Mouse (Mus musculus) stomach, postnatal 0 days (tissue): Measurements from ENCODE around the gene D930048N14Rik. TPM values are rescaled to one million over a fixed set of nuclear protein-coding genes. Genes with fewer than 3 reads are reported as not detected.

Experiments
- ATAC-seq: fragments of 200-750 bp; cut with Nextera tagmentation; 2 replicates; pipeline ENCODE4 v1.8.0; 2017; ENCODE audit not compliant: low FRiP score, low TSS enrichment
- DNase-seq: peaks from one replicate; pipeline ENCODE4 v3.0.0-alpha.2; 2016; ENCODE audit warnings: low spot score
- H3K27ac ChIP-seq: fragments of 300-500 bp; sonication (generic); replicated peaks from 2 replicates; pipeline ENCODE4 v1.5.1; 2014; ENCODE audit warnings: mild to moderate bottlenecking, control low read depth
- H3K27me3 ChIP-seq: fragments of 300-500 bp; sonication (generic); 2 replicates; pipeline ENCODE4 v1.6.1; 2014; ENCODE audit warnings: low read length; ENCODE audit not compliant: control insufficient read depth, insufficient read depth
- H3K36me3 ChIP-seq: fragments of 300-500 bp; sonication (generic); 2 replicates; pipeline ENCODE4 v1.6.1; 2014; ENCODE audit warnings: low read length, mixed read lengths; ENCODE audit not compliant: control insufficient read depth, insufficient read depth
- H3K4me1 ChIP-seq: fragments of 300-500 bp; sonication (generic); replicated peaks from 2 replicates; pipeline ENCODE4 v1.6.1; 2014; ENCODE audit warnings: antibody characterized with exemption; ENCODE audit not compliant: control insufficient read depth, insufficient read depth
- H3K4me2 ChIP-seq: fragments of 300-500 bp; sonication (generic); replicated peaks from 2 replicates; pipeline ENCODE4 v1.6.1; 2014; ENCODE audit warnings: low read depth, mild to moderate bottlenecking, control low read depth, moderate library complexity
- H3K4me3 ChIP-seq: fragments of 300-500 bp; sonication (generic); 2 replicates; pipeline ENCODE4 v1.5.1; 2014; ENCODE audit warnings: low read depth, low read length, control low read depth
- H3K9ac ChIP-seq: fragments of 300-500 bp; sonication (generic); 2 replicates; pipeline ENCODE4 v1.6.1; 2014; ENCODE audit warnings: mild to moderate bottlenecking, low read length, control low read depth, mixed read lengths
- H3K9me3 ChIP-seq: fragments of 300-500 bp; sonication (generic); 2 replicates; pipeline ENCODE4 v1.6.1; 2016; ENCODE audit warnings: low read length; ENCODE audit not compliant: control insufficient read depth
- CTCF ChIP-seq: IDR thresholded peaks from 2 replicates; pipeline ENCODE4 v1.5.1; 2016; ENCODE audit warnings: antibody characterized with exemption, low read depth, mild to moderate bottlenecking, moderate library complexity
- EP300 ChIP-seq: optimal IDR thresholded peaks from 2 replicates; pipeline ENCODE3; 2016; ENCODE audit warnings: antibody characterized with exemption
- WGBS: fragments of 180-500 bp; shearing (Covaris S2); extraction: QIAGEN DNeasy Blood & Tissue Kit; methylation state at CpG from one replicate; pipeline ENCODE4 v1.1.7; 2014; 5-methylcytosine and 5-hydroxymethylcytosine counted together
- polyA plus RNA-seq: library from polyadenylated mRNA; unstranded; fragments of >200 nt; fragmentation: Nextera tagmentation; extraction: Ambion mirVana; gene quantifications from 2 replicates; pipeline ENCODE4 v1.2.1, GENCODE M21; 2015

Gene D930048N14Rik
- polyA plus RNA-seq, 1 experiment from 2014 or later = 2.0 TPM

DNA sequence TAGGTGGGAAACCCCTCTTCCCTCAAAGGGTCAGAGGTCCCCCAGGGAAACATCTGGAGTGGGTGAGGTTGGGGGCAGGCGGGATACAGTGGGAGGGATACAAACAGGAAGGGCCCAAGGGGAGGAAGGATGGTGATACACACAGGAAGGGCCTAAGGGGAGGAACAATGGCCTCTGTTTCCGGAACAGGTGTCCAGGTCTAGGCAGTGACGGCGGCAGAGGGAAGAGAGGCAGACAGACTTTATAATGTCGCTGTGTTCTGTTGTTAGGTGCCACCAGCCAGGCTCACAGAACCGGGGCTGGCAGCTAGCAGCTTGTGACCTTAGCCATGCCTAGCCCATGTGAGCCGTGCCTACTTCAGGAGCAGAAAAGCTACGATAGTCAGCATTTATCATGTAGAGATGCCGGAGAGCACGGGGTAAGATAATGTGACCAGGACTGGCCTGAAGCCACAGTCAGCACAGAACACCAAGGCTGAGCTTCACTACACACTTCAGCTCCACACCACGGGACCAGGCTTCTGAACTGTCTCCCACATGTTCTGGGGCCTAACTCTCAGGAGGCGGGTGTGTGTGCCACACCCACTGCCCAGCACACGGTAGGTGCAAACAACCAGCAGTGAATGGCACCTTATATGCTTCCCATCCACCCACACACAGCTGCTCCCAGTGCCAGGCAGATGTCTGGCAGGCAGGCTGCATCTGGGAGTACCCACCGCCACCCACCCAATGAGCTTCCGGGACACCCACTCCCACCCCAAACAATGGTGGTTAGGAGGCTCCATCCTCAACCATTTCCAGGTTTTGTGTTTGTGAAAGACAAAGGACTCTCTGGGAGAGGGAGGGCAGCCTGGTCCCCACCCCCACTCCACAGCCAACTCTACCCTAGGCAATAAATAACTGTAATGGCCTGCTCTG lies 3.7 kb upstream of the D930048N14Rik start:
- H3K27ac ChIP-seq = peak overlapping the region; percentile 63
- no peak overlapping the region for H3K9ac ChIP-seq
- no peaks in the 10 kb centered on the region for H3K9me3 ChIP-seq
- H3K27me3 ChIP-seq = no peaks in the 10 kb centered on the region
- peak overlapping the region; percentile 11; the same call in 1 of the 2 replicates for H3K4me2 ChIP-seq
- DNase-seq (peak; percentile 49), ATAC-seq (0 out of 2 replicates have a peak, but pooled peaks have one; percentile 18)
- TF ChIP-seq EP300 = no peak
- TF ChIP-seq CTCF = no peak
- no peaks in the 10 kb centered on the region; the same call in 1 of the 2 replicates for H3K36me3 ChIP-seq
- peaks cover 3% of the 10 kb centered on the region; the same call in 1 of the 2 replicates for H3K4me1 ChIP-seq
- 65% methylated on average over 15 of the region's 15 CpGs for WGBS
- no peak overlapping the region for H3K4me3 ChIP-seq

- no peak overlapping the region for H3K4me3 ChIP-seq
- H3K9ac ChIP-seq = 0 out of 2 replicates have a peak overlapping the region, but pooled peaks have one; percentile 27
- no peaks in the 10 kb centered on the region; the same call in 1 of the 2 replicates for H3K36me3 ChIP-seq
- 0 out of 2 replicates have a peak overlapping the region, but pooled peaks have one; percentile 18 for H3K27ac ChIP-seq
- WGBS = 24% methylated on average over 3 of the region's 3 CpGs
- DNase-seq (no peak), ATAC-seq (no peak)
- TF ChIP-seq EP300 (no peak), CTCF (no peak)
- H3K27me3 ChIP-seq = no peaks in the 10 kb centered on the region
- H3K9me3 ChIP-seq = no peaks in the 10 kb centered on the region
- H3K4me2 ChIP-seq = peak overlapping the region; percentile 97; the same call in 1 of the 2 replicates
- H3K4me1 ChIP-seq = peaks cover 3% of the 10 kb centered on the region; the same call in 1 of the 2 replicates
These were observed 2.2 kb upstream of the D930048N14Rik start for GRCm38 (mm10) chr11:51648566-51648965.

DNA sequence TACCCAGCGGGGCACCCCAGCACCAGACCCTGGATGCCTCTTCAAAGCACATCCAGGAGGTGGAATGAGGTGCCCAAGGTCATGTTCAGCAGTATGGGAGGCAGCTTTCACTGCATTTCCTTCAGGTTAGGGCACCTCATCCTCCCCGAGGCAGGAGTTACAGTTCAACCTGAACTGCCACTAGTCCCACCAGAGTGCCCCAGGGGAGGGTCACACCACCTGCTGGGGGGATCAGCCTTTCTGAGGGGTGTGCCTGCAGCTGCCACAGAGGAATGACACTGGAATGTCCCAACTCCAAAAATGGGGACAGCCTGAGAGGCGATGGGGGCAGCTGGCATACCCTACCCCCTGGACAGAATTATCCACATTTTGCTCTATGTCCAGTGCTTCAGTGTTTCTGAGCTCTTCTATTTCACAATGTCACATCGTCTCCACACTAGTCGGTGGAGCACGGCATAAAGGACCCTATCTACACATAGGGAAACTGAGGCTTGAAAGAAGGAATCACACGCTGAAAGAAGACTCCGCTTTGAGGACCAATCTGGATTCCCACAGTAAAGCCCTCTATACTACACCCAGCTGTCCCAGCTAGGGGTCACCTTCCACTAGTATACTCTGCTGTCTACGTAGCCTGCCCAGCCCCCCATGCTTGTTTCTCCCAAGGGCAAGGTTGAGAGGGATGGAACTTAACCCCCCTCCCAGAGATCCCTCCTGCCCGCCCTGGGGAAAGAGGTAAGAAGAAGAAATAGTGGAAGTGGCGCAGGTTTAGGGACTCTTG lies 1.5 kb upstream of the D930048N14Rik start:
- ATAC-seq (no peak), DNase-seq (no peak)
- Histone ChIP-seq H3K9ac (peak overlapping the region; percentile 76), H3K27ac (peak overlapping the region; percentile 86), H3K36me3 (no peaks in the 10 kb centered on the region; the same call in 1 of the 2 replicates), H3K4me1 (peaks cover 3% of the 10 kb centered on the region; the same call in 1 of the 2 replicates), H3K27me3 (no peaks in the 10 kb centered on the region), H3K4me2 (peak overlapping the region; percentile 97), H3K4me3 (peak overlapping the region; percentile 66), H3K9me3 (no peaks in the 10 kb centered on the region)
- 43% methylated on average over 11 of the region's 11 CpGs for WGBS
- TF ChIP-seq CTCF (no peak), EP300 (no peak)

- TF ChIP-seq CTCF (no peak), EP300 (no peak)
- Histone ChIP-seq H3K9ac (peak overlapping the region; percentile 76), H3K36me3 (no peaks in the 10 kb centered on the region; the same call in 1 of the 2 replicates), H3K4me2 (peak overlapping the region; percentile 97), H3K27ac (peak overlapping the region; percentile 86), H3K27me3 (no peaks in the 10 kb centered on the region), H3K4me3 (peak overlapping the region; percentile 66), H3K4me1 (peaks cover 3% of the 10 kb centered on the region; the same call in 1 of the 2 replicates), H3K9me3 (no peaks in the 10 kb centered on the region)
- peak; percentile 47 for DNase-seq
- no peak for ATAC-seq
- 6% methylated on average over 7 of the region's 7 CpGs for WGBS
These were observed 910 bp upstream of the D930048N14Rik start for GRCm38 (mm10) chr11:51649889-51650199.

- no peaks in the 10 kb centered on the region for H3K9me3 ChIP-seq
- 1% methylated on average over 24 of the region's 30 CpGs for WGBS
- peak overlapping the region; percentile 66 for H3K4me3 ChIP-seq
- H3K4me1 ChIP-seq = peaks cover 3% of the 10 kb centered on the region; the same call in 1 of the 2 replicates
- peak overlapping the region; percentile 86 for H3K27ac ChIP-seq
- H3K9ac ChIP-seq = peak overlapping the region; percentile 76
- no peaks in the 10 kb centered on the region; the same call in 1 of the 2 replicates for H3K36me3 ChIP-seq
- H3K4me2 ChIP-seq = peak overlapping the region; percentile 97
- ATAC-seq = peak; percentile 25
- DNase-seq = no peak
- H3K27me3 ChIP-seq = no peaks in the 10 kb centered on the region
- TF ChIP-seq EP300 = no peak
- TF ChIP-seq CTCF = peak; percentile 5; the same call in 1 of the 2 replicates
These were observed 493 bp upstream of the D930048N14Rik start for GRCm38 (mm10) chr11:51650261-51650660.
